Mouse (Mus musculus) neural tube, embryonic 14.5 days (tissue): ENCODE measurements around the gene Acp6. TPM values are rescaled to one million over a fixed set of nuclear protein-coding genes. Genes with fewer than 3 reads are reported as not detected.
"Not testable (repeated sequence)": the region's sequence is repeated elsewhere in the genome, so short reads cannot be mapped to it uniquely, and the experiment has no call there.

ENCODE experiments used
- ATAC-seq: fragments of 200-750 bp; cut with Nextera tagmentation; 2 replicates; pipeline ENCODE4 v1.8.0; 2017; ENCODE audit warnings: low read depth, mild to moderate bottlenecking, moderate TSS enrichment, moderate library complexity
- H3K27ac ChIP-seq: fragments of 300-500 bp; sonication (generic); 2 replicates; pipeline ENCODE4 v1.5.1; 2014; ENCODE audit warnings: low read depth, mild to moderate bottlenecking, control low read depth, low read length, moderate library complexity, mixed read lengths
- H3K27me3 ChIP-seq: fragments of 300-500 bp; sonication (generic); 2 replicates; pipeline ENCODE4 v1.6.1; 2014; ENCODE audit warnings: low read length; ENCODE audit not compliant: control insufficient read depth, insufficient read depth
- H3K36me3 ChIP-seq: fragments of 300-500 bp; sonication (generic); 2 replicates; pipeline ENCODE4 v1.6.1; 2014; ENCODE audit warnings: low read length, mixed read lengths; ENCODE audit not compliant: control insufficient read depth, insufficient read depth
- H3K4me1 ChIP-seq: fragments of 300-500 bp; sonication (generic); 2 replicates; pipeline ENCODE4 v1.6.1; 2014; ENCODE audit warnings: low read length; ENCODE audit not compliant: control insufficient read depth, insufficient read depth
- H3K4me2 ChIP-seq: fragments of 300-500 bp; sonication (generic); 2 replicates; pipeline ENCODE4 v1.6.1; 2014; ENCODE audit warnings: mild to moderate bottlenecking, low read depth, low read length, control low read depth
- H3K4me3 ChIP-seq: fragments of 300-500 bp; sonication (generic); 2 replicates; pipeline ENCODE4 v1.5.1; 2014; ENCODE audit warnings: low read depth, low read length, control low read depth, mixed read lengths
- H3K9ac ChIP-seq: fragments of 300-500 bp; sonication (generic); replicated peaks from 2 replicates; pipeline ENCODE4 v1.6.1; 2014; ENCODE audit warnings: low read depth, mild to moderate bottlenecking, control low read depth, low read length, mixed read lengths
- H3K9me3 ChIP-seq: fragments of 300-500 bp; sonication (generic); 2 replicates; pipeline ENCODE4 v1.6.1; 2016; ENCODE audit warnings: low read length; ENCODE audit not compliant: control insufficient read depth
- WGBS: fragments of 180-500 bp; shearing (Covaris S2); extraction: QIAGEN DNeasy Blood & Tissue Kit; methylation state at CpG from one replicate; pipeline ENCODE4 v1.1.7; 2014; 5-methylcytosine and 5-hydroxymethylcytosine counted together
- polyA plus RNA-seq: library from polyadenylated mRNA; unstranded; fragments of >200 nt; fragmentation: Nextera tagmentation; extraction: Ambion mirVana; gene quantifications from 2 replicates; pipeline ENCODE4 v1.2.1, GENCODE M21; 2014

The Acp6 gene
- 14.1 and 18.6 TPM in 2 replicates for polyA plus RNA-seq

GRCm38 (mm10) chr3:97158611-97159508, at the start of gene Acp6:
Gene Acp6, plus strand, starts transcription at chr3:97158777.
- Histone ChIP-seq H3K4me2 (peak within 1 kb of the TSS; percentile 77), H3K9me3 (no peaks in the 10 kb centered on the region), H3K27me3 (no peaks in the 10 kb centered on the region), H3K9ac (peak within 1 kb of the TSS; percentile 54), H3K4me3 (peak within 1 kb of the TSS; percentile 54), H3K4me1 (no peaks in the 10 kb centered on the region), H3K36me3 (no peaks in the 10 kb centered on the region), H3K27ac (peak within 1 kb of the TSS; percentile 48)
- ATAC-seq, result peak; percentile 93
- under 1% methylated on average over 54 of the region's 54 CpGs for WGBS

GRCm38 (mm10) chr3:97117511-97117910, 41.1 kb upstream of the Acp6 start:
- Histone ChIP-seq H3K4me1 (no peaks in the 10 kb centered on the region), H3K9ac (no peak overlapping the region), H3K36me3 (no peaks in the 10 kb centered on the region), H3K4me2 (no peak overlapping the region), H3K27me3 (no peaks in the 10 kb centered on the region), H3K9me3 (0 out of 2 replicates have a peak, but pooled peaks cover 4% of the 10 kb centered on the region), H3K27ac (no peak overlapping the region), H3K4me3 (no peak overlapping the region)
- no peak for ATAC-seq
- WGBS, result 92% methylated on average over 6 of the region's 6 CpGs

GRCm38 (mm10) chr3:97118313-97118712, 40.3 kb upstream of the Acp6 start:
- 61% methylated on average over 12 of the region's 12 CpGs for WGBS

GRCm38 (mm10) chr3:97124193-97124592, 34.4 kb upstream of the Acp6 start:
- ATAC-seq, result no peak
- no peaks in the 10 kb centered on the region for H3K4me1 ChIP-seq
- H3K27ac ChIP-seq, result no peak overlapping the region
- no peak overlapping the region for H3K9ac ChIP-seq
- no peaks in the 10 kb centered on the region for H3K36me3 ChIP-seq
- H3K4me3 ChIP-seq, result no peak overlapping the region
- H3K4me2 ChIP-seq, result no peak overlapping the region
- H3K9me3 ChIP-seq, result no peaks in the 10 kb centered on the region
- H3K27me3 ChIP-seq, result no peaks in the 10 kb centered on the region
- WGBS, result 57% methylated on average over 7 of the region's 7 CpGs

More at GRCm38 (mm10) chr3:97118313-97118712, 40.3 kb upstream of the Acp6 start:
- Histone ChIP-seq H3K27ac (no peak overlapping the region), H3K27me3 (no peaks in the 10 kb centered on the region), H3K9ac (no peak overlapping the region), H3K4me3 (no peak overlapping the region), H3K36me3 (no peaks in the 10 kb centered on the region), H3K4me2 (no peak overlapping the region), H3K4me1 (no peaks in the 10 kb centered on the region), H3K9me3 (0 out of 2 replicates have a peak, but pooled peaks cover 4% of the 10 kb centered on the region)
- no peak for ATAC-seq

- H3K4me1 ChIP-seq, result no peaks in the 10 kb centered on the region
- H3K9ac ChIP-seq, result no peak overlapping the region
- 92% methylated on average over 4 of the region's 4 CpGs for WGBS
- no peak overlapping the region for H3K27ac ChIP-seq
- H3K9me3 ChIP-seq, result no peaks in the 10 kb centered on the region
- no peak overlapping the region for H3K4me2 ChIP-seq
- H3K27me3 ChIP-seq, result no peaks in the 10 kb centered on the region
- H3K4me3 ChIP-seq, result no peak overlapping the region
- no peaks in the 10 kb centered on the region for H3K36me3 ChIP-seq
- no peak for ATAC-seq
Measured at GRCm38 (mm10) chr3:97129410-97129809, 29.2 kb upstream of the Acp6 start.

GRCm38 (mm10) chr3:97137666-97138065, 20.9 kb upstream of the Acp6 start:
- 54% methylated on average over 1 of the region's 1 CpGs for WGBS
- not testable (repeated sequence) for H3K4me2 ChIP-seq, H3K9me3 ChIP-seq, H3K9ac ChIP-seq, H3K27ac ChIP-seq, H3K27me3 ChIP-seq, H3K4me1 ChIP-seq, H3K4me3 ChIP-seq, ATAC-seq, H3K36me3 ChIP-seq

GRCm38 (mm10) chr3:97151092-97151491, 7.5 kb upstream of the Acp6 start:
- Histone ChIP-seq H3K4me3 (no peak overlapping the region), H3K4me2 (no peak overlapping the region), H3K4me1 (no peaks in the 10 kb centered on the region), H3K9ac (no peak overlapping the region), H3K9me3 (no peaks in the 10 kb centered on the region), H3K27me3 (no peaks in the 10 kb centered on the region), H3K27ac (no peak overlapping the region), H3K36me3 (no peaks in the 10 kb centered on the region)
- ATAC-seq, result no peak
- 70% methylated on average over 2 of the region's 2 CpGs for WGBS

GRCm38 (mm10) chr3:97156431-97156830, 2.1 kb upstream of the Acp6 start:
- H3K36me3 ChIP-seq, result no peaks in the 10 kb centered on the region
- no peaks in the 10 kb centered on the region for H3K9me3 ChIP-seq
- no peak overlapping the region for H3K9ac ChIP-seq
- no peak overlapping the region for H3K27ac ChIP-seq
- ATAC-seq, result no peak
- WGBS, result 92% methylated on average over 6 of the region's 6 CpGs
- no peaks in the 10 kb centered on the region for H3K27me3 ChIP-seq
- H3K4me1 ChIP-seq, result no peaks in the 10 kb centered on the region
- H3K4me2 ChIP-seq, result no peak overlapping the region
- no peak overlapping the region for H3K4me3 ChIP-seq

GRCm38 (mm10) chr3:97157308-97157707, 1.3 kb upstream of the Acp6 start:
- no peaks in the 10 kb centered on the region for H3K9me3 ChIP-seq
- no peaks in the 10 kb centered on the region for H3K36me3 ChIP-seq
- H3K9ac ChIP-seq, result no peak overlapping the region
- no peak overlapping the region for H3K4me2 ChIP-seq
- 85% methylated on average over 1 of the region's 1 CpGs for WGBS
- H3K27ac ChIP-seq, result no peak overlapping the region
- ATAC-seq, result no peak
- H3K4me1 ChIP-seq, result no peaks in the 10 kb centered on the region
- H3K27me3 ChIP-seq, result no peaks in the 10 kb centered on the region
- no peak overlapping the region for H3K4me3 ChIP-seq
